Mouse (Mus musculus) liver, embryonic 11.5 days (tissue): ENCODE data around the gene Tpbg. TPM values are rescaled to one million over a fixed set of nuclear protein-coding genes. Genes with fewer than 3 reads are reported as not detected.

ENCODE experiments used
- ATAC-seq: fragments of 200-750 bp; cut with Nextera tagmentation; replicated peaks from 2 replicates; pipeline ENCODE4 v1.8.0; 2017; ENCODE audit warnings: moderate number of reproducible peaks, mild to moderate bottlenecking, moderate TSS enrichment, moderate library complexity; ENCODE audit not compliant: low FRiP score
- DNase-seq: peaks from one replicate; pipeline ENCODE4 v3.0.0-alpha.2; 2017; ENCODE audit warnings: low spot score
- H3K27ac ChIP-seq: fragments of 300-500 bp; sonication (generic); 2 replicates; pipeline ENCODE4 v1.5.1; 2014; ENCODE audit warnings: mild to moderate bottlenecking, low read depth, low read length, control low read depth
- H3K27me3 ChIP-seq: fragments of 300-500 bp; sonication (generic); replicated peaks from 2 replicates; pipeline ENCODE4 v1.6.1; 2014; ENCODE audit warnings: low read length, mixed read lengths; ENCODE audit not compliant: control insufficient read depth, insufficient read depth
- H3K36me3 ChIP-seq: fragments of 300-500 bp; sonication (generic); 2 replicates; pipeline ENCODE4 v1.6.1; 2014; ENCODE audit warnings: mild to moderate bottlenecking, low read length, moderate library complexity, mixed read lengths; ENCODE audit not compliant: control insufficient read depth, insufficient read depth
- H3K4me1 ChIP-seq: fragments of 300-500 bp; sonication (generic); replicated peaks from 2 replicates; pipeline ENCODE4 v1.6.1; 2014; ENCODE audit warnings: low read length, mixed read lengths; ENCODE audit not compliant: control insufficient read depth, insufficient read depth
- H3K4me2 ChIP-seq: fragments of 300-500 bp; sonication (generic); 2 replicates; pipeline ENCODE4 v1.6.1; 2014; ENCODE audit warnings: mild to moderate bottlenecking, control low read depth, moderate library complexity
- H3K4me3 ChIP-seq: fragments of 300-500 bp; sonication (generic); 2 replicates; pipeline ENCODE4 v1.5.1; 2014; ENCODE audit warnings: low read depth, low read length, control low read depth
- H3K9ac ChIP-seq: fragments of 300-500 bp; sonication (generic); 2 replicates; pipeline ENCODE4 v1.6.1; 2014; ENCODE audit warnings: low read depth, low read length, control low read depth
- H3K9me3 ChIP-seq: fragments of 300-500 bp; sonication (generic); 2 replicates; pipeline ENCODE4 v1.6.1; 2016; ENCODE audit warnings: low read length, inconsistent platforms, mixed read lengths; ENCODE audit not compliant: control insufficient read depth
- WGBS: fragments of 180-500 bp; shearing (Covaris S2); extraction: QIAGEN DNeasy Blood & Tissue Kit; methylation state at CpG from one replicate; pipeline ENCODE4 v1.1.7; 2014; 5-methylcytosine and 5-hydroxymethylcytosine counted together
- polyA plus RNA-seq: library from polyadenylated mRNA; unstranded; fragments of >200 nt; fragmentation: Nextera tagmentation; extraction: Ambion mirVana; gene quantifications from 2 replicates; pipeline ENCODE4 v1.2.1, GENCODE M21; 2014

The Tpbg gene
- polyA plus RNA-seq, 1 experiment from 2014 or later = 2.3 TPM

DNA sequence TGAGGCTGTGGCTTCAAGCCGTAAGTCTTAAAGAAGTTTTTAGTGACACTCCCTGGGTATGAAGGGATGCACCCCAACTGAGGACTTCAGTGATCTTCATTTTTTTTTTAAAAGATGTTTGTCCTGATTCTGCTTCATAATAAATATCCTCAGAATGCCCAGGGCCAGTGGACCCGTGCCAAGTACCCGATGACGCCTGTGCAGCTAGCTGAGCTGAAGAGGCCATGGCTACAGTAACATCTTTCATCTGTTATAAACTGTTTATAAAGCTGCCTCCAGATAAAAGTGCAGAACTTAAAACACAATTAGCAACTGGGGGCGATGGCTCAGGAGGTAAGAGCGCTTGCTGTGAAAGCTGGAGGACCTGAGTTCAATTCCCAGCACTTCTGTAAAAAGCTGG is 20.4 kb downstream of the Tpbg start:
- Histone ChIP-seq H3K27me3 (no peaks in the 10 kb centered on the region), H3K4me2 (no peak overlapping the region), H3K9ac (no peak overlapping the region), H3K36me3 (no peaks in the 10 kb centered on the region), H3K9me3 (no peaks in the 10 kb centered on the region), H3K4me3 (no peak overlapping the region), H3K4me1 (no peaks in the 10 kb centered on the region), H3K27ac (no peak overlapping the region)
- DNase-seq = no peak
- WGBS = 76% methylated on average over 6 of the region's 6 CpGs
- ATAC-seq = no peak

GRCm38 (mm10) chr9:85872908-85873307 is 30.7 kb downstream of the Tpbg start:
- H3K36me3 ChIP-seq = no peaks in the 10 kb centered on the region

DNA sequence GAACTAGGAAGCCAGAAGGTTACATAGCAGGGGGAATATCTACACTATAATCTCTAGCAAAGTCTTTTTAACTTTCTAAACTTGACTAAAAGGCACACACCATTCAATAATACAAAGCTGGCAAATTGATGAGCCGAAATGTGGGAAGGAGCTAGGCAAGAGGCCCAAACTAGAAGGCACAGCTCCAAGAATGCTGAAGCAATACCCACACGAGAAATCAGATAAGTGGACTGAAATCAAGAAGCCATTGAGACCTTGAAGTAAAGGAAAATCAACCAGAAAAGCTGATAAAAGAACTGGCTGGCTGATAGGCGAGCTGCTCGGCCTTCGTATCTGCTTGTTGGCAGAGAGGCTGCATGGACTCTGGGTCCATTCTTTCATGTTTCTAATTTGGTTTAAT is 51.5 kb downstream of the Tpbg start:
- no peaks in the 10 kb centered on the region for H3K4me1 ChIP-seq
- no peak overlapping the region for H3K4me2 ChIP-seq
- no peak overlapping the region for H3K27ac ChIP-seq
- no peaks in the 10 kb centered on the region for H3K27me3 ChIP-seq
- H3K4me3 ChIP-seq = no peak overlapping the region
- ATAC-seq (no peak), DNase-seq (no peak)
- no peaks in the 10 kb centered on the region for H3K36me3 ChIP-seq
- no peak overlapping the region for H3K9ac ChIP-seq
- 75% methylated on average over 5 of the region's 5 CpGs for WGBS
- H3K9me3 ChIP-seq = no peaks in the 10 kb centered on the region

More at GRCm38 (mm10) chr9:85872908-85873307, 30.7 kb downstream of the Tpbg start:
- 72% methylated on average over 7 of the region's 7 CpGs for WGBS
- Histone ChIP-seq H3K4me3 (no peak overlapping the region), H3K4me1 (no peaks in the 10 kb centered on the region), H3K9me3 (no peaks in the 10 kb centered on the region), H3K9ac (no peak overlapping the region), H3K27ac (no peak overlapping the region), H3K27me3 (no peaks in the 10 kb centered on the region), H3K4me2 (no peak overlapping the region)
- no peak for ATAC-seq
- DNase-seq = no peak

Other genes starting within 250 kb of the Tpbg start
- 33.2 and 36.6 TPM in 2 replicates for gene Ibtk, start 93.0 kb upstream of the Tpbg start, polyA plus RNA-seq